Mouse (Mus musculus) adrenal gland, postnatal 10 days (tissue): Measurements from ENCODE around the gene Ripply2. TPM values are rescaled to one million over a fixed set of nuclear protein-coding genes. Genes with fewer than 3 reads are reported as not detected.

ENCODE experiments used
- DNase-seq: peaks from one replicate; pipeline ENCODE4 v3.0.0; 2021; ENCODE audit warnings: mixed read lengths
- total RNA-seq, 2 experiments: library from RNA; stranded (reverse); gene quantifications; 2 replicates each; pipeline ENCODE4 v1.2.3; 2021

Gene Ripply2
- total RNA-seq, 2 experiments from 2014 or later = 0.45 to 0.70 TPM

DNA sequence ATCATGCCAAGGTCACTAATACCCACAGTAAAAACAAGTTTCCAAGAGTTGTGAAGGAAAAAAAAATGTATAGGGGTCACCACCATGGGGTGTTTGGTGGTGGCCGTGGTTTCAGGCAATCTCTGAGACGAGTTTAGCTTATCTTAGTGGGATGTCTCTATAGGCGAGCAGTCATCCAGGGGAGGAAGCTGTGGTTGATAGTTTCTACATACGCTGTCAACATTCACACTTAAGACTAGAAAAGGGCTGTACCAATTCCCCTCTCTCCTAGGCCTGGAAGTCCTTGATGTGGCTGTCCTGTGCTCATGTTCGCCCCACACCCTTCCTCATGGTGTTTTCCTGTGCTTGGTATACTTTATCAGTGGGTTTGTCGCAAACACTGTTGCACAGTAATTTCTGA, 10.4 kb downstream of the Ripply2 start:
- no peak for DNase-seq

- DNase-seq = peak; percentile 74
Observed at GRCm38 (mm10) chr9:87027423-87028084, 12.2 kb downstream of the Ripply2 start.

GRCm38 (mm10) chr9:87032196-87032595, 16.9 kb downstream of the Ripply2 start:
- DNase-seq = no peak

DNA sequence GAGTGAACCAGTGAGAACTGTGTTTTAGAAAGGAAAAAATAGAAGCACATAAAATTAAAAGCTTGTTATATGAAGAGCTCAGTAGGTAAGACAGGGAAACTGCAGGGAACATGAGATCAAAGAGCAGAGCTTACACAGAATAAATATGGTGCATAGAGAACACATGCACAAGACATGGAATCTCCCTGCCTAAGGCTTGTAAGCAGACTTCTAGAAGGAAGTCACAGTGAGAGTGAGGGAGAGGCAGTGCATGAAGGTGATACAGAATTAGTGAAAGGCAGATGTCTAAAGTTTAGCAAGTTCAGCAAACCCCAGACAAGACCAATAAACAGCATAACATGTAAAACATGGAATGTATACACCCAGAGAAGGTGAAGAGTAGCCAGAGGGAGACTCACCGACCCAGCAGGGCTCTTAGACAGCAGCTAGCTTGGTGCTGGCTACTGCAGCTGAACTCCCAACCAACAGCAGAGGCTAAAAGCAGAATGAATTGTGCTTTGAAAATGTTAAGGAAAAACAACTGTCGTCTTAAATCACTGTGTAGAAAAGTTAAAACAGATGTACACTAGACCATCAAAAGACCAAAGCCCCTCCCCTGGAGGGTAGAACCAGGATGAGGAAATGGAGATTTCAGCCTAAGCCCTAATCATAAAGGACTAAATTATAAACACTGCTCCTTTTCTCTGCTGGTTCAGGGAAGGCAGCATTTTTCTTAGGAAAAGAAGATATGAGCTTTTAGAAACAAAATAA, 19.7 kb downstream of the Ripply2 start:
- no peak for DNase-seq

- DNase-seq = peak; percentile 45
Observed at GRCm38 (mm10) chr9:87049425-87049824, 34.1 kb downstream of the Ripply2 start.

GRCm38 (mm10) chr9:87055547-87056235, 40.4 kb downstream of the Ripply2 start:
- no peak for DNase-seq

GRCm38 (mm10) chr9:87062337-87062736, 47.0 kb downstream of the Ripply2 start:
- no peak for DNase-seq

- no peak for DNase-seq
Observed at GRCm38 (mm10) chr9:87068160-87068559, 52.8 kb downstream of the Ripply2 start.

Other genes starting within 250 kb of the Ripply2 start
- gene Snap91, start 134.9 kb upstream of the Ripply2 start, total RNA-seq = 10 to 100 TPM; 21.7 to 22.0 TPM
- gene Cyb5r4, start 6.5 kb downstream of the Ripply2 start, total RNA-seq = 10 to 100 TPM; 31.7 to 35.9 TPM
- gene Mrap2, start 128.8 kb downstream of the Ripply2 start, total RNA-seq = 1 to 10 TPM; 2.4 to 2.7 TPM
- 1 to 10 TPM; 3.8 to 7.2 TPM for gene Cep162, start 240.0 kb downstream of the Ripply2 start, total RNA-seq